Mouse (Mus musculus) embryonic facial prominence, embryonic 12.5 days (tissue): ENCODE data around the gene Hcrtr1. TPM values are rescaled to one million over a fixed set of nuclear protein-coding genes. Genes with fewer than 3 reads are reported as not detected.

Experiments used
- ATAC-seq: fragments of 200-750 bp; cut with Nextera tagmentation; 2 replicates; pipeline ENCODE4 v1.8.0; 2017; ENCODE audit not compliant: insufficient number of reproducible peaks, insufficient read depth, low FRiP score, low TSS enrichment
- H3K27ac ChIP-seq: fragments of 300-500 bp; sonication (generic); 2 replicates; pipeline ENCODE4 v1.5.1; 2016; ENCODE audit warnings: mild to moderate bottlenecking
- H3K27me3 ChIP-seq: fragments of 300-500 bp; sonication (generic); 2 replicates; pipeline ENCODE4 v1.6.1; 2016; ENCODE audit warnings: mild to moderate bottlenecking, moderate library complexity
- H3K36me3 ChIP-seq: fragments of 300-500 bp; sonication (generic); 2 replicates; pipeline ENCODE4 v1.6.1; 2016; ENCODE audit warnings: mild to moderate bottlenecking
- H3K4me1 ChIP-seq: fragments of 300-500 bp; sonication (generic); 2 replicates; pipeline ENCODE4 v1.6.1; 2016
- H3K4me2 ChIP-seq: fragments of 300-500 bp; sonication (generic); replicated peaks from 2 replicates; pipeline ENCODE4 v1.6.1; 2016; ENCODE audit warnings: mild to moderate bottlenecking, moderate library complexity
- H3K4me3 ChIP-seq: fragments of 300-500 bp; sonication (generic); 2 replicates; pipeline ENCODE4 v1.5.1; 2016; ENCODE audit warnings: mild to moderate bottlenecking
- H3K9ac ChIP-seq: fragments of 300-500 bp; sonication (generic); 2 replicates; pipeline ENCODE4 v1.6.1; 2016; ENCODE audit warnings: mild to moderate bottlenecking, moderate library complexity
- H3K9me3 ChIP-seq: fragments of 300-500 bp; sonication (generic); 2 replicates; pipeline ENCODE4 v1.6.1; 2016; ENCODE audit warnings: mild to moderate bottlenecking, moderate library complexity
- WGBS: fragments of 180-500 bp; shearing (Covaris S2); methylation state at CpG from one replicate; pipeline ENCODE4 v1.1.7; 2016; 5-methylcytosine and 5-hydroxymethylcytosine counted together
- polyA plus RNA-seq: library from polyadenylated mRNA; unstranded; fragments of >200 nt; fragmentation: Nextera tagmentation; extraction: Ambion mirVana; gene quantifications from 2 replicates; pipeline ENCODE4 v1.2.1, GENCODE M21; 2016

The Hcrtr1 gene
- polyA plus RNA-seq, 1 experiment from 2014 or later, result 0.32 TPM

DNA sequence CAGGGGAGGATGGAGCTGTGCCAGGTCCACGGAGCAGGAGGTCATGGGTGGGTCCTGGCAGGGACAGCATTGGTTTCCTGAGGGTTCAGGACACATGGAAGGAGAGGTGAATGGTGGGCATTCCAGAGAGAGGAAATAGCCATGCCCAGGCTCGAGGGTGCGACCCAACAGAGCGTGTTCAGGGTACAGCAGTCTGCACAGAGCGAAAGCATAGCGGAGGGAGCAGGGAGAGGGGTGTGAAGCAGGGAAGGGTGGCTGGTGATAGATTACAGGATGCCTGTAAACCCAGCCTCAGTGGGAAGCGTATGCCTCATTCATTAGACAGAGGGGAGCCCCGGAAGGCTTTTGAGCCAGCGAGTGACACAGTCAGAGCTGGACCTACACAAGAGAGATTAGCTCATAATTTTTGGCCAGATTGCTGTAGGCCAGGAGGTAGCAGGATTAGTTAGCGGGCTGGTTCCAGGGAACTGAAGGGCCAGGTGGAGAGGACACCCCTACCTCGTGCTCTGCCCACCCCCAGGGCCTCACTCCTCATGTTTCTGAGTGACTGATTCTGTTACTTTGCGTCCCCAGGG lies 53.8 kb downstream of the Hcrtr1 start:
- H3K9ac ChIP-seq, result no peak overlapping the region
- H3K27me3 ChIP-seq, result peaks cover 24% of the 10 kb centered on the region

DNA sequence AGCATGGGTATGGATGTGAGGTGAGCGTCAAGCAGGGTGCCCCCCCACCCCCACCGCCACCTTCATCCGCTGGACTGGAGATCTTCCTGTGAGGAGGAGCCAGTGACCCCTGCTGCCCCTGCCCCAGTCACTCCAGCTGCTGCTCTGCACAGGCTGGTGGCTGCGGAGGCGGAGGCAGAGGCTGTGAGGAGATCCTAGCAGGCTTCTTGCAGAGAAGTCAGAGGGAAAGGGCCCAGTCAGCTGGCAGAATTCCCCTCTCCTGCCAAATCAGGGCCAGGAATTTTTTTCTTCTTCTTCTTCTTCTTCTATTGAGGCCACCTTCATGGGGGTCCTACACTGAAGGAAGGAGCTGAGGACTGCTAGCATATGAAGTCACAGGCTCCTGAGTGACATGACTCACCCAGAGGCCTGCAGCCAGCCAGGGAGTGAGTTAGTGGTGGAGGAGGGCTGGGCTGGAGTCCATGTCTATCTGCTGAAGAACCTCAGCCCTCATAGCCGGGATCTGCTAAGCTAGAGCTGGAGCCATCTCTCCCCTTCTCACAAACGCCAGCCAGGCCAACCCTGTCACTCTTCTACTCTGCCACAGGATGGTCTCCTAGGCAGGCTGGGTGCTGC lies 54.7 kb downstream of the Hcrtr1 start:
- Histone ChIP-seq H3K36me3 (no peaks in the 10 kb centered on the region), H3K9ac (no peak overlapping the region), H3K4me3 (no peak overlapping the region), H3K9me3 (no peaks in the 10 kb centered on the region), H3K4me2 (no peak overlapping the region), H3K4me1 (peaks cover 13% of the 10 kb centered on the region), H3K27me3 (peaks cover 25% of the 10 kb centered on the region), H3K27ac (no peak overlapping the region)
- no peak for ATAC-seq
- 52% methylated on average over 7 of the region's 7 CpGs for WGBS

More for the DNA sequence above, 53.8 kb downstream of the Hcrtr1 start:
- Histone ChIP-seq H3K36me3 (no peaks in the 10 kb centered on the region), H3K4me3 (no peak overlapping the region), H3K27ac (no peak overlapping the region), H3K4me2 (no peak overlapping the region), H3K4me1 (peaks cover 10% of the 10 kb centered on the region), H3K9me3 (no peaks in the 10 kb centered on the region)
- no peak for ATAC-seq
- 70% methylated on average over 12 of the region's 12 CpGs for WGBS

DNA sequence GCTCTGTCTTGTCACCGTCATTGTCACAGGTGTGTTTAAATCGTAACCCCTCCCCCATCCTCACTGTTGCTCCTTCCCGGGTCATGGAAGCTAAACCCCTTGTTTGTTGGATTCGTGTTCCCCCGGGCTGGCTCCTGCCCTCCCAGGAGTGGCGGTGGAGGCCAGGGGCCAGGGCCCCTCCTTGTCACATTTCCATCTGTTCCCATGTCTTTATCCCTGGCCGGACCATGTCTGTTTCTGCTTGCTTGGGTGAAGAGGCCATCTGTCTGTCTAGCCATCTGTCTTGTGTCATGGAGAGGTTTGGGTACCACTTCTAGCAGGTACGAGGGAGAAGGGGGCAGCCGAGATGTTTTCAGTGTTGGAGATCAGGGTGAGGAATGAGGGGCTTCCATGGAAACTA lies 56.9 kb downstream of the Hcrtr1 start:
- H3K4me1 ChIP-seq, result peaks cover 17% of the 10 kb centered on the region
- no peak overlapping the region for H3K4me2 ChIP-seq
- 52% methylated on average over 9 of the region's 9 CpGs for WGBS
- H3K36me3 ChIP-seq, result no peaks in the 10 kb centered on the region
- H3K9ac ChIP-seq, result no peak overlapping the region
- H3K27me3 ChIP-seq, result peaks cover 30% of the 10 kb centered on the region
- H3K9me3 ChIP-seq, result no peaks in the 10 kb centered on the region
- H3K4me3 ChIP-seq, result no peak overlapping the region
- no peak for ATAC-seq
- no peak overlapping the region for H3K27ac ChIP-seq

DNA sequence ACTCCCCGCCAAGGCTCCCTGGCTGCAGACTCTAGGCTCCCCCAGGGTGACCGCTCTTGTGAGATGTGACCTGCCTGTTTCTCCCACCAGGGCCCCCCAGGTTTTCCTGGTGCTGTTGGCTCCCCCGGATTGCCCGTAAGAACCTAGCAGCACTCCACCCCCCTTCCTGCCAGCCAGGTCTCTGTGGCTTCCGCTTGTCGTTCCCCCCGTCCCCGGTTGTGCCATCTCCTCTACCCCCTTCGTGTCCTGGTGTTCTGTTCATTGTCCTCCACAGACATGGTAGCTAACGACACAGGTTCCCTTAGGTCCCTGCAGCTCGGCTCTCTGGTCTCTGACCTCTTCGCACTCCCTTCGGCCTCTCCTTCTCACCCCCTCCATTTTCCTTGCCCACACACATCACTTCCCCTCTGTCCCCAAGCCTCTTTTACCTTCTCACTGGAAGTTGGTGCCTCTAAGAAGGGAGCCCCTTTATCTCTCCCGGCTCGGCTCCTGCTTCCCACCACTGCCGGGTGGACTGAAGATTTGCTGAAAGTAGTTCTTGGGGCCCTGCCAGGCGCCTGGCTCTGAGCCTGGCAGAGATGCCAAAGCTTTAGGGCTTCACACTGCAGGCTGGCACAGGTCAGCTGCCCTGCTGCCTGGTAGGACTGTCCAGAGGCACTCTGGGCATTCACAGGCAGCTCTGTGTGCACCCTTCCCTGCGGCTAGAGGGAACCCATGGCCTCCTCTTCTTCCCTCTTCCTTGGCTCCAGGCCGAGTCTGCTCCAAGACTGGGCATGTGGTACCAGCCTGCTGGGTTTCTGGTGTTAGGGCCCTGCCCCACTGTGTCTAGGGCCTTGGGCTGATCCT lies 57.6 kb downstream of the Hcrtr1 start:
- Histone ChIP-seq H3K9me3 (no peaks in the 10 kb centered on the region), H3K4me3 (no peak overlapping the region), H3K4me1 (peaks cover 17% of the 10 kb centered on the region), H3K27me3 (peaks cover 31% of the 10 kb centered on the region), H3K27ac (no peak overlapping the region), H3K9ac (no peak overlapping the region), H3K4me2 (no peak overlapping the region), H3K36me3 (no peaks in the 10 kb centered on the region)
- WGBS, result 74% methylated on average over 19 of the region's 19 CpGs
- ATAC-seq, result no peak

Other genes with a start within 250 kb of the Hcrtr1 start
- gene Spocd1, start 210.1 kb downstream of the Hcrtr1 start, polyA plus RNA-seq, result 0.06 TPM in 1 of 2 replicates, not detected in the other
- gene Adgrb2, start 154.5 kb downstream of the Hcrtr1 start, polyA plus RNA-seq, result 7.6 and 8.2 TPM in 2 replicates
- gene Col16a1, start 91.5 kb downstream of the Hcrtr1 start, polyA plus RNA-seq, result 40.3 and 46.2 TPM in 2 replicates
- 65.6 and 69.5 TPM in 2 replicates for gene Pef1, start 36.8 kb downstream of the Hcrtr1 start, polyA plus RNA-seq
- 11.8 and 12.9 TPM in 2 replicates for gene Tinagl1, start 35.8 kb upstream of the Hcrtr1 start, polyA plus RNA-seq
- gene Gm853, start 83.0 kb upstream of the Hcrtr1 start, polyA plus RNA-seq, result not detected in 2 replicates
- gene Serinc2, start 139.8 kb upstream of the Hcrtr1 start, polyA plus RNA-seq, result 154 and 159 TPM in 2 replicates
- 14.6 and 14.9 TPM in 2 replicates for gene Fabp3, start 169.2 kb upstream of the Hcrtr1 start, polyA plus RNA-seq
- gene Gm10570, start 169.3 kb upstream of the Hcrtr1 start, polyA plus RNA-seq, result not detected in 2 replicates
- gene Zcchc17, start 220.6 kb upstream of the Hcrtr1 start, polyA plus RNA-seq, result 74.1 and 79.6 TPM in 2 replicates
- gene Snrnp40, start 220.8 kb upstream of the Hcrtr1 start, polyA plus RNA-seq, result 188 and 193 TPM in 2 replicates